Mouse (Mus musculus): ENCODE measurements around the gene Epb41. TPM values are rescaled to one million over a fixed set of nuclear protein-coding genes. Genes with fewer than 3 reads are reported as not detected.

The Epb41 gene
- polyA plus RNA-seq, 1 experiment from 2014 or later, result 232 TPM

DNA sequence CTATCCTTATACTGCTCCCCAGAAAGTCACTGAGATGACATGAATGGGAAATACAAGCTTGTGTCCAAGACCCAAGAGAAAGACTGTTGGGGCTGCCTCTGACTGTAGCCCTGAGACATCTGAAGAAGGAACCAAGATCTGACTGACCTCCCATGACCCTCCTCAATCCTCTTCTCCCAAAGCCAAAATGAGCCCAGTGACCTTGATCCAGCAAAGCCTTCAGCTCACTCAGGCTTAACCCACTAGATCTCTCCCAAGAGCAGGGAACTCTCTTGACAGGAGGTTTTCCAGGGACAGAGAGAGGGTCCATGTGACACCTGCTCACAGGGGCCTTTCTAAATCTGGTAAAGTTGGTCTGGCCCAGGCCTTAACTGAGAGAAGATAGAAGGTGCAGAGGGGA is 17.8 kb downstream of the Epb41 start:
- H3K36me3 ChIP-seq (ENCODE audit: control insufficient read depth, insufficient read depth), result peaks cover 14% of the 10 kb centered on the region
- H3K9me3 ChIP-seq (replicated peaks; ENCODE audit: control insufficient read depth, low read length), result no peaks in the 10 kb centered on the region
- H3K4me3 ChIP-seq (ENCODE audit: low read depth, low read length), result no peak overlapping the region
- peak overlapping the region; percentile 40; the same call in 1 of the 2 replicates for H3K9ac ChIP-seq (ENCODE audit: low read depth, low read length)
- H3K27me3 ChIP-seq (ENCODE audit: control insufficient read depth, insufficient read depth, low read depth, low read length), result no peaks in the 10 kb centered on the region
- no peak for ATAC-seq (ENCODE audit: low read depth)
- peaks cover 69% of the 10 kb centered on the region for H3K4me1 ChIP-seq (ENCODE audit: control insufficient read depth, low read depth, low read length)
- H3K4me2 ChIP-seq (ENCODE audit: low read depth, low read length), result 0 out of 2 replicates have a peak overlapping the region, but pooled peaks have one; percentile 4
- peak overlapping the region; percentile 60; the same call in 1 of the 2 replicates for H3K27ac ChIP-seq (ENCODE audit: low read length)

GRCm38 (mm10) chr4:132051321-132052275 is 23.5 kb downstream of the Epb41 start:
- ATAC-seq (ENCODE audit: low read depth), result no peak
- no peak overlapping the region for H3K27ac ChIP-seq (ENCODE audit: low read length)

GRCm38 (mm10) chr4:132049549-132050200 is 25.4 kb downstream of the Epb41 start:
- Histone ChIP-seq H3K27me3 (ENCODE audit: control insufficient read depth, insufficient read depth, low read depth, low read length) (no peaks in the 10 kb centered on the region), H3K36me3 (ENCODE audit: control insufficient read depth, insufficient read depth) (peaks cover 7% of the 10 kb centered on the region), H3K4me2 (ENCODE audit: low read depth, low read length) (peak overlapping the region; percentile 99), H3K9ac (ENCODE audit: low read depth, low read length) (peak overlapping the region; percentile 42), H3K4me1 (ENCODE audit: control insufficient read depth, low read depth, low read length) (peaks cover 39% of the 10 kb centered on the region), H3K9me3 (replicated peaks; ENCODE audit: control insufficient read depth, low read length) (no peaks in the 10 kb centered on the region), H3K27ac (ENCODE audit: low read length) (peak overlapping the region; percentile 51), H3K4me3 (ENCODE audit: low read depth, low read length) (peak overlapping the region; percentile 72)
- WGBS (ENCODE audit: insufficient replicate concordance), result 12% methylated on average over 15 of the region's 15 CpGs
- ATAC-seq (ENCODE audit: low read depth), result no peak

More at GRCm38 (mm10) chr4:132051321-132052275, 23.5 kb downstream of the Epb41 start:
- H3K4me2 ChIP-seq (ENCODE audit: low read depth, low read length), result no peak overlapping the region
- WGBS (ENCODE audit: insufficient replicate concordance), result 65% methylated on average over 10 of the region's 10 CpGs
- peaks cover 46% of the 10 kb centered on the region for H3K4me1 ChIP-seq (ENCODE audit: control insufficient read depth, low read depth, low read length)
- H3K9me3 ChIP-seq (replicated peaks; ENCODE audit: control insufficient read depth, low read length), result no peaks in the 10 kb centered on the region
- H3K27me3 ChIP-seq (ENCODE audit: control insufficient read depth, insufficient read depth, low read depth, low read length), result no peaks in the 10 kb centered on the region
- no peak overlapping the region for H3K9ac ChIP-seq (ENCODE audit: low read depth, low read length)
- H3K4me3 ChIP-seq (ENCODE audit: low read depth, low read length), result no peak overlapping the region
- peaks cover 10% of the 10 kb centered on the region for H3K36me3 ChIP-seq (ENCODE audit: control insufficient read depth, insufficient read depth)

GRCm38 (mm10) chr4:132048995-132049404 is 26.1 kb downstream of the Epb41 start:
- Histone ChIP-seq H3K4me3 (ENCODE audit: low read depth, low read length) (peak overlapping the region; percentile 72), H3K4me1 (ENCODE audit: control insufficient read depth, low read depth, low read length) (peaks cover 43% of the 10 kb centered on the region), H3K9me3 (replicated peaks; ENCODE audit: control insufficient read depth, low read length) (no peaks in the 10 kb centered on the region), H3K27ac (ENCODE audit: low read length) (no peak overlapping the region), H3K9ac (ENCODE audit: low read depth, low read length) (peak overlapping the region; percentile 81), H3K27me3 (ENCODE audit: control insufficient read depth, insufficient read depth, low read depth, low read length) (no peaks in the 10 kb centered on the region), H3K36me3 (ENCODE audit: control insufficient read depth, insufficient read depth) (peaks cover 8% of the 10 kb centered on the region), H3K4me2 (ENCODE audit: low read depth, low read length) (peak overlapping the region; percentile 99)
- peak; percentile 94 for ATAC-seq (ENCODE audit: low read depth)
- 0% methylated on average over 19 of the region's 46 CpGs for WGBS (ENCODE audit: insufficient replicate concordance)

DNA sequence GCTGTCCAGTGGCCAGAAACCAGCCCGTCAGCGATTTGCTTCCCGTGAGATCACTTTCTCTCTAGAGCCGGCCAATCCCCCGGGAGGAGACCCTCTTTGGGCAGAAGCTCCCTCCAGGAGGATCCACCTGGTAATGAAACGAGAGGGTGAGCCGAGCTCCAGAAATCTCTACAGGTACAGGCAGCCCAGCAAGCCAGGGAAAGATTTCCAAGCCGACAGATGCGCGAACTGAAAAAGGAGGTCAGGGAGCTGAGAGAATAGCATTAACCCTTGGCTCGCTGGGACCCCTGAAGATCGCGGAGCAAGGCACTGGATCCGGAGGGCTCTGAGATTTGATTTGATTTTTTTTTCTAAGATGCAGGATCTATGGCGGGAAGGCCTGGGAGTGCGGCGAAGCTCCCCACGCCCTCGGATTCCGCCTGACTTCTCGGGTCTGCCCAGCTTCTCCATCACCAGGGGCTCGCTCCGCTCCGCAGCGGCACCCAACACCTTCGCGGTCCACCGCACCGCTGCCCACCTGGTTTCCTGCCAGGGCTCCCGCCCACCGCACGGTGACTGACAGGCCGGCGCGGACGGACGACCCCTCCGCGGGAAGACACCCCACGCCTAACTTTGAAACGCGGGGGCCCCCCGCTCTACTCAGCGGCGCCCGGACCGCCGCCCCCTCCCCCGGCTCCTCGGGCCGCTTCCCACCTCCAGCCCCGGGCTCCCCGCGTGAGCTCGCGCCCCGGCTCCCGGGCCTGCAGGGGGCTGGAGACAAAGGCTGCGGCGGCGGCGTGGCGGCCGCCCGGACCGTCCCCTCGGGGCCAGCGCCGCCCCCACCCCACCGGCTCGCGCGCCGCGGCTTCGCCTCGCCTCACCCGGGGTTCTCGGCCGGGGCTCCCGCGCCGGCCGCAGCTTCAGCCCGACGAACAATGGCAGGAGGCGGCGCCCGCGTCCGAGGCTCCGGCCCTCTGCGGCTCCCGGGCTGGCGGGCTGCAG is 26.8 kb downstream of the Epb41 start:
- Histone ChIP-seq H3K27ac (ENCODE audit: low read length) (no peak overlapping the region; the same call in 1 of the 2 replicates), H3K4me3 (ENCODE audit: low read depth, low read length) (peak overlapping the region; percentile 72), H3K4me1 (ENCODE audit: control insufficient read depth, low read depth, low read length) (peaks cover 46% of the 10 kb centered on the region), H3K9me3 (replicated peaks; ENCODE audit: control insufficient read depth, low read length) (no peaks in the 10 kb centered on the region), H3K36me3 (ENCODE audit: control insufficient read depth, insufficient read depth) (peaks cover 7% of the 10 kb centered on the region; the same call in 1 of the 2 replicates), H3K4me2 (ENCODE audit: low read depth, low read length) (peak overlapping the region; percentile 99), H3K9ac (ENCODE audit: low read depth, low read length) (peak overlapping the region; percentile 81), H3K27me3 (ENCODE audit: control insufficient read depth, insufficient read depth, low read depth, low read length) (no peaks in the 10 kb centered on the region)
- WGBS (ENCODE audit: insufficient replicate concordance), result 3% methylated on average over 88 of the region's 95 CpGs
- peak; percentile 12 for ATAC-seq (ENCODE audit: low read depth)

- H3K4me2 ChIP-seq (ENCODE audit: low read depth, low read length), result no peak overlapping the region
- peaks cover 62% of the 10 kb centered on the region for H3K4me1 ChIP-seq (ENCODE audit: control insufficient read depth, low read depth, low read length)
- 78% methylated on average over 3 of the region's 3 CpGs for WGBS (ENCODE audit: insufficient replicate concordance)
- no peak overlapping the region for H3K4me3 ChIP-seq (ENCODE audit: low read depth, low read length)
- no peak overlapping the region for H3K27ac ChIP-seq (ENCODE audit: low read length)
- no peaks in the 10 kb centered on the region for H3K9me3 ChIP-seq (replicated peaks; ENCODE audit: control insufficient read depth, low read length)
- H3K36me3 ChIP-seq (ENCODE audit: control insufficient read depth, insufficient read depth), result peaks cover 9% of the 10 kb centered on the region; the same call in 1 of the 2 replicates
- ATAC-seq (ENCODE audit: low read depth), result no peak
- H3K27me3 ChIP-seq (ENCODE audit: control insufficient read depth, insufficient read depth, low read depth, low read length), result no peaks in the 10 kb centered on the region
- H3K9ac ChIP-seq (ENCODE audit: low read depth, low read length), result no peak overlapping the region
These were observed 31.4 kb downstream of the Epb41 start for GRCm38 (mm10) chr4:132043726-132044125.

GRCm38 (mm10) chr4:132041471-132042332 is 33.4 kb downstream of the Epb41 start:
- Histone ChIP-seq H3K27me3 (ENCODE audit: control insufficient read depth, insufficient read depth, low read depth, low read length) (no peaks in the 10 kb centered on the region), H3K9ac (ENCODE audit: low read depth, low read length) (no peak overlapping the region), H3K36me3 (ENCODE audit: control insufficient read depth, insufficient read depth) (peaks cover 11% of the 10 kb centered on the region; the same call in 1 of the 2 replicates), H3K27ac (ENCODE audit: low read length) (peak overlapping the region; percentile 72), H3K4me3 (ENCODE audit: low read depth, low read length) (no peak overlapping the region), H3K4me2 (ENCODE audit: low read depth, low read length) (no peak overlapping the region), H3K4me1 (ENCODE audit: control insufficient read depth, low read depth, low read length) (peaks cover 59% of the 10 kb centered on the region), H3K9me3 (replicated peaks; ENCODE audit: control insufficient read depth, low read length) (no peaks in the 10 kb centered on the region)
- WGBS (ENCODE audit: insufficient replicate concordance), result 65% methylated on average over 6 of the region's 6 CpGs
- ATAC-seq (ENCODE audit: low read depth), result peak; percentile 54; the same call in 1 of the 2 replicates

Measured in liver, embryonic 16.5 days (tissue).